Mouse (Mus musculus) liver, adult (tissue): Measurements from ENCODE around the gene Klf11.

Experiments
- GATA4 ChIP-seq: IDR thresholded peaks from 2 replicates; pipeline ENCODE4 v1.6.1; 2014; ENCODE audit warnings: mild to moderate bottlenecking, low read length; ENCODE audit not compliant: insufficient replicate concordance

The Klf11 gene

GRCm38 (mm10) chr12:24651063-24651557 is at the start of gene Klf11:
TSS of gene Klf11 (plus strand) at chr12:24651274.
- TF ChIP-seq GATA4 = no peak; the same call in 1 of the 2 replicates

- TF ChIP-seq GATA4 = no peak
These were observed 47.8 kb upstream of the Klf11 start for GRCm38 (mm10) chr12:24603266-24603665.

- TF ChIP-seq GATA4 = no peak
These were observed 44.9 kb upstream of the Klf11 start for GRCm38 (mm10) chr12:24606166-24606565.

- no peak for TF ChIP-seq GATA4
These were observed 38.5 kb upstream of the Klf11 start for GRCm38 (mm10) chr12:24612591-24612990.

GRCm38 (mm10) chr12:24614452-24615075 is 36.5 kb upstream of the Klf11 start:
- no peak for TF ChIP-seq GATA4

GRCm38 (mm10) chr12:24615140-24615539 is 35.9 kb upstream of the Klf11 start:
- TF ChIP-seq GATA4 = no peak

GRCm38 (mm10) chr12:24619436-24619835 is 31.6 kb upstream of the Klf11 start:
- TF ChIP-seq GATA4 = no peak

- TF ChIP-seq GATA4 = no peak
These were observed 27.4 kb upstream of the Klf11 start for GRCm38 (mm10) chr12:24623486-24624251.

- TF ChIP-seq GATA4 = no peak
These were observed 24.7 kb upstream of the Klf11 start for GRCm38 (mm10) chr12:24626401-24626800.

- TF ChIP-seq GATA4 = no peak
These were observed 23.9 kb upstream of the Klf11 start for GRCm38 (mm10) chr12:24627215-24627614.

GRCm38 (mm10) chr12:24630220-24630619 is 20.9 kb upstream of the Klf11 start:
- no peak for TF ChIP-seq GATA4

- no peak for TF ChIP-seq GATA4
These were observed 18.7 kb upstream of the Klf11 start for GRCm38 (mm10) chr12:24632404-24632803.

- TF ChIP-seq GATA4 = no peak
These were observed 17.3 kb upstream of the Klf11 start for GRCm38 (mm10) chr12:24633753-24634191.

- TF ChIP-seq GATA4 = no peak
These were observed 16.9 kb upstream of the Klf11 start for GRCm38 (mm10) chr12:24634212-24634611.

GRCm38 (mm10) chr12:24634648-24635047 is 16.4 kb upstream of the Klf11 start:
- TF ChIP-seq GATA4 = no peak

GRCm38 (mm10) chr12:24642370-24642802 is 8.7 kb upstream of the Klf11 start:
- no peak for TF ChIP-seq GATA4
